Mouse (Mus musculus) adrenal gland, adult 2 months (tissue): Measurements from ENCODE around the gene Ccdc60. TPM values are rescaled to one million over a fixed set of nuclear protein-coding genes. Genes with fewer than 3 reads are reported as not detected.
"Not testable (repeated sequence)": the region's sequence is repeated elsewhere in the genome, so short reads cannot be mapped to it uniquely, and the experiment has no call there.

Experiments used
- DNase-seq: peaks from one replicate; pipeline ENCODE4 v3.0.0; 2021
- long read RNA-seq: library from polyadenylated mRNA; stranded (forward); transcript quantifications from one replicate; pipeline ENCODE4 v2.0.0, GENCODE M21; 2021
- polyA plus RNA-seq: library from polyadenylated mRNA; depleted of rRNA; stranded (reverse); fragments of >200 nt; gene quantifications from 2 replicates; pipeline ENCODE4 v1.2.3, GENCODE M21; 2012; rRNA removed
- total RNA-seq, 2 experiments: library from RNA; stranded (reverse); gene quantifications; 2 replicates each; pipeline ENCODE4 v1.2.3; 2021

The Ccdc60 gene
- total RNA-seq (not detected), polyA plus RNA-seq (not detected in 2 replicates)
- long read RNA-seq, result 0 reads

DNA sequence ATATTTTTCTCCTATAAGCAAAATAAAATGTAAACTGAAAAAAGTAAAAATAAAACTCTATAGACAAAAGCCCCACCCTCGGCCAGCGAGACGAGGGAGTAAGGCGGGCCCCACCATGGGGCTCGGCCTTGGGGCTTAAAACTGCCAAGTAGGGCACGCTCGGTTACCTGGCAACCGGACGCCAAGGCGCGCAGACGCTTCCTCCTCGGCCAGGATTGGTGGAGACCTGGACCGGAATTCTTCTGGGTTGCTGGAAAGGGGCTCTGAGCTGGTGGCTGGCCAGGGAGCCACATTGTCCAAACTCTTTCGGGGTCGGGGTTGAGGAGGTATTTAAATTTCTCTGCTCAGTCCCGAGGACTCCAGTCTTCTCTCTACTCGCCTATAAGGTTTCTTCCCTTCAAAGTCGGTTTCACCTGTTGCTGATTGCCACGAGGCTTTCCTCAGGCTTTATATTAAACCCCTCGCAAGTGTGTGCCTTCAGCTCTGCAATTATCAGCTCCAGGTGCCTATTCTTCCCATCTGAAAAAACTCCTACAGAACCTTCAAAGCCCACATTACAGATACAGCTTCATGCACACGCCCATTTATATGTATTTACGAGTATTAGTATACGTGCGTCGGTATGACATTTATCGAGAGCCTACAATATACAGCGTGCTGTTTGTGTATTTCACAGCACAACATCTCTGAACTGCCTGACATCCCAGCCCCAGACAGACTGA, at the start of gene Ccdc60:
TSS of gene Ccdc60 (minus strand) at position 137 of the 722 bp plus-strand sequence.
- peak; percentile 30 for DNase-seq

DNA sequence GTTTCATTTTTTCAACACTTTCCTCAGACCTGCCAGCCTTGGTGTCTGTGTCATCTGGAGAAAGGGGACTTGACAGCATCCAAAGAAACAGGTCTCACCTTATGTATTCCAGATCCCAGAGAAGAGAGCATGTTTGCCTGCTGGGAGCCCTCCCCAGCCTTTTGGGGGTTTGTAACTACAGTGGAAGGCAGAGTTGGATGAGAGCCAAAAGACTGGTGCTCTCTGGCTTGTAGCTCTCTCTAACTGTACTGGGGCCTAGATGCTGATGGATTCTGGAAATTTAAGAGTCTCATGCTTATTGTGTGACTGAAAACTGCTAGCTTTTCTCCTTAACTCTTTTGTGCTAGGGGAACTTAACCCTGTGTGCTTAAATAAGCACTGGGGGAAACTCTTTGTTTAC, 47.4 kb upstream of the Ccdc60 start:
- DNase-seq, result no peak

DNA sequence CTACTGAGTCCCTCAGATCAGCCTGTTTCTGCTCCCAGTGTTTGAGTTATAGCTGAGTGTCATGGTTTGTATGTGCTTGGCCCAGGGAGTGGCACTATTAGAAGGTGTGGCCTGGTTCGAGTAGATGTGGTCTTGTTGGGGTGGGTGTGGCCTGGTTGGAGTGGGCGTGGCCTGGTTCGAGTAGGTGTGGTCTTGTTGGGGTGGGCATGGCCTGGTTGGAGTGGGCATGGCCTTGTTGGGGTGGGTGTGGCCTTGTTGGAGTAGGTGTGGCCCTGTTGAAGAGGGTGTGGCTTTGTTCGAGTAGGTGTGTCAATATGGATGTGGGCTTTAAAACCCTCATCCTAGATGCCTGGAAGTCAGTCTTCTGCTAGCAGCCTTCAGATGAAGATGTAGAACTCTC, 40.1 kb upstream of the Ccdc60 start:
- DNase-seq, result no peak

DNA sequence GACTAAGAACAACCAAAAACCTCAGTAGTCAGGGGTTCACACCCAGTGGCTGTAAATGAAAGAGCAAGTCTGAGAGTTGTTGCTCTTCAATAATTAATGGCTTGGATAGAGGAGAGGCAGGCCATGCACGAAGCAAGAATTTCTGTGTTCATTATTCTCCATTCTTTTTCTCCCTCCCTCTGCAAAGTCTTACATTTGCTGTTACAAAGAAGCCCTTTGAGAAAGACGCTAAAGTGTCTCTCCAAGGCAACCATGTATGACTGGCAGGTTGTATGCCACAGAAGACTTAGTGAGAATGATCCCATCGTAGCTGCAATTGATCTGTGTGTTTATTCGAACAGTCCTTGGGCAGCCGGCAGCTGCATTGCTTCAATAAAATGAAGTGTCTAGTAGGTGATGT, 34.6 kb upstream of the Ccdc60 start:
- DNase-seq, result no peak

DNA sequence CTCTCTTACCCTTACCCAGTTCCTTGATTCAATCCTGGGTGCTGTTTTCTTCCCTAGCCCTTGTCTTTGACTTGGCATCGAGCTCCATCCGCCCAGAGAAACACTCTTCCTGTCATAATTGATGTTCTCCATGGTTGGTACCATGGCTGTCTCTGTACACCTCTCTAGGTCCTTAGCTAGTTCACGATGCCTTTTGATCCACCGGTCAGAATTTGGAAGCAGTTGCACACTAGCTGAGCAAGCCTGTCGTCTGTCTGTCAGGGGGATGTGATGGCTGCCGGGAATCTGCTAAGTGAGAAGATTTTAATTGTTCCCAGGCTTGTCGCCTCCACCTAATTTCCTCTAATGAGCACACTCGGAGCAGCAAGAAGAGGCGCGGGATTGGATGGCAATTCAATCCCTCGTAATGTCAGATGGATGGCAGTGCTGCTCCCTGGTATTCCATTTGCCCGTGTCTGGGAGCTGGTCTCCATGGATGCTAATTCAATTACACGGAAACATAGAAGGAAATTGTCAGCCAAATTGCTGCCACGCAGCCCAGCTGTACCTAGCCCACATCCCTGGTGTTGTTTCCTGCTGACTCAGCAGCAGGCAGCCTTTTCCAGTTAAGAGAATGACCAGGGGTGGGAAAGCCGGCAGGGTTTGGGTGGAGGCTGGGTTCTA, 33.7 kb upstream of the Ccdc60 start:
- DNase-seq, result peak; percentile 4

DNA sequence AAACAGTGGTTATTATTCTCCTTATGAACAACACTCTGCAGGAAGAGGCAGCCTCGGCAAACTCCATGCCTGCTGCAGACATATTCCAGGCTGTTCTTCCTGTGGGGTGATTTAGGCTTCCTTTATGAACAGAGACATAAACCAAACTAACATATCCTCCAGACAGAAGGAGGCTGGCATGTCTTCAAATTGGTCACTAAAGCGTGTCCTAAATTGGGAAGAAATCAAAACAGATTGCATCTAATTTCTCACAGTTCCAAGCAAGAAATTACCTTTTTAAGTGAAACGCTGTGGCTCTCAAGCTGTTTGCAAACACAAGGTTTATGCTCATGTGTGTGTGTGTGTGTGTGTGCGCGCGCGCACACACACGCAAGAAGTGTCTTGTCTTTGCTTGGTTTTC, 24.9 kb upstream of the Ccdc60 start:
- no peak for DNase-seq

DNA sequence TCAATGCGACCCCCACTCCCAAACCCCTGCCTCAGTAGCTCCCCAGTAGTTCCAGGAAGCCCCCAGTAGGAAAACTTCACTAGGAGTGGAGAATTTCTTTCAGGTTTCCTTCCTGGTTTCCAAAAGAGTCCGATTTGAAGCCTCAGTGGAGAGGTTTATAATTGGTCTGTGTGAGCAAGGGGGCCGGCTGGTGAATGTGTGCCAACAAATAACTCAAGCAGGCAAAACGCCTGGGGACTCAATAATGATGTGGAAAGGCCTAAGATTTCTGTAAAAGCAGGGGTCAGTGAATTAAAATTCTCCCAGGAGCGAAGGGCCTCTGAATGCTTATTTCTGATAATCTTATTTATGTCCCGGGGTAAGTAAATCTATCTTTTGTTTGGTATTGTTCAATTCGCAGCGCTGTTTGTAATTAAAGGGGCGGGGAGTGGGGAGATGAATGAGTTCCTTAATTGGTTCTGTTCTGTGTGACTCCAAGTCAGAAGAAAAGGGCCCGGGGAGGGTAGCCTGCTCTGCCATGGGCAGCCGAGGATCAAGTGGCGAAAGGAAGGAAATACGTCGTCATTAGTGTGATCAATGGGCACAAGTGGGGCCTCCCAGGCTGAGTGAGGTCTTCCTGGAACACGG, 23.4 kb upstream of the Ccdc60 start:
- DNase-seq, result no peak

DNA sequence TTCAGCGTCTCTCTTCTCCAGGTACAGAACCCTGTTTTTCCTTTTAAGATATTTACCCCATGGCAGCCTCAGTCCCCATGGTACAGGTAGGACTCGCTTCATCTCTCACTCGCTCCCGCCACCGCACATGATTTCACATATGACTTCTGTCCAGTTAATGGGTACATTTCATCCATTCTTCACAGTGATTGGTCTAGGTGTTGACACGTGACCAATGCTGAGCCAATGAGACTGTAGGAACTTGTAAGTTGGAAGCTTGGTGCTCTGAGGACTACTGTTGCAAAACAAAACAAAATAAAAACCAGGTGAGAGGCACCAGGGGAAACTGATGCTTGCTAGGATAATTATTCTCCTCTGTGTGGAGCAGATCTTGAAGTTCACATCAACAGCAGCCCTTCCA, 22.9 kb upstream of the Ccdc60 start:
- DNase-seq, result no peak

DNA sequence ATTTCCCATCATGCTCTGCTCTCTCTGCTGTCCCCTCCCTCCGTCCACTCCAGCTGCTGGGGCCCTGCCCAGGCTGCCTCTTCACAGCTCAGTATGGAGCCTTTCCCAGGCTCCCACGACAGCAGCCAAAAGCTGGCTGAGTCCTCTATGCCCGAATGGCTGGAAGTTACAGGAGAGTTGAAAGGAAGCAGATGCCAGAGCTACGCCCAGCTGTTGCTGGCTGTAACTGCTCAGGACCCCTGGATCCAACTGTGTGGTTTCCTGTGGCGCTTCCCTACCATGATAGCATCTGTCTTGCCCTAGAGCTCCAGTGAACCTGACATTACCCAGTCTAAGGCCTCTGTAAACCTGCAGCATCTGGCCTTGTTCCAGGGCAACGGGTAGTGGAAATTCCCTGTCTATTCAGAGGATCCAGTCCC, 20.6 kb upstream of the Ccdc60 start:
- DNase-seq, result peak; percentile 33

DNA sequence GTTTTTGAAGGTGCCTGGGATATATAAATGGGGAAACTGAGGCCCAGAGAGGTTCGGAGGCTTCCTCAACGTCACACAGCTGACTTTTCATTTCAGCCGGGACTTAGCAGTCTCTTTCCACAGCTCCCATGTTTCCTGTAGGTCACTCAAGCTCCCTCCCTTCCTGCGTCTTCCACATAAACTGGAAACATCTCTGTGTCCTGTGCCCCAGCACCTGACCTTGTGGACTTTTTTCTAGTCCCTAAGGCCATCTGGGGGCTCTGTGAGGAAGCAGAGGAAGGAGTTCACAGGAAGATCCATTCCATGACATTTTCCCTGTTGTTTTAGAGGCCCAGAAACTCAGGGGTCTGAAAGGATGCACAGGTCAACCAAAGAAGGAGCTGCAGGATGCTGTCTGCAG, 16.8 kb upstream of the Ccdc60 start:
- peak; percentile 12 for DNase-seq

DNA sequence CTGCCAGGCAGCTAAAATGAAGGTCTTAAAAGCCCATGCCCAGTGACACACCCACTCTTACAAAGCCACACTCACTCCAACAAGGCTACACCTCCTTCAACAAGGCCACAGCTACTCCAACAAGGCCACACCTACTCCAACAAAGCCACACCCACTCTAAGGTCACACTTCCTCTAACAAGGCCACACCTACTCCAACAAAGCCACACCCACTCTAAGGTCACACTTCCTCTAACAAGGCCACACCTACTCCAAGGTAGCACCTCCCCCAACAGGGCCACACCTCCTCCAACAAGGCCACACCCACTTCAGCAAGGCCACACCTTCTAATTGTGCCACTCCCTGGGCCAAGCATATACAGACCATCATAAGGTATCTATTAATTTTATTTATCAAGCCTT, 16.4 kb upstream of the Ccdc60 start:
- DNase-seq, result not testable (repeated sequence)

DNA sequence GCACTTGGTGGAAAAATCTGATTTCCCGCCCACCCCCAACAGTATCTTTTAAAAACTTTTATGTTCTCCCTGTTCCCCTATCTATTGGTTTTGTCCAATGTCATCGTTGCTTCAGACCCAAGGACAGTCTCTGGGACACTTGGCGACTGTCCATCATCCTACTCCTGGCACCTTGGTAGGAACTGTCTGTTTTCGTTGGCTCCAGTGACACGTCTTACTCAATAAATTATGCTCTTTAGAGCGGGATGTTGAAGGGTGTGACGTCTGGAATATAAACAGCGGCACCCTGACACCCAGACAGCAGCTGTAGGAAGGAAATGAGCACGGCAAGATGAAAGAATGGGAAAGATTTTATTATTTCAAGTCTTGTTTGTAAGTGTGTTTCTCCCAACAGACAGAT, 12.2 kb upstream of the Ccdc60 start:
- DNase-seq, result no peak

DNA sequence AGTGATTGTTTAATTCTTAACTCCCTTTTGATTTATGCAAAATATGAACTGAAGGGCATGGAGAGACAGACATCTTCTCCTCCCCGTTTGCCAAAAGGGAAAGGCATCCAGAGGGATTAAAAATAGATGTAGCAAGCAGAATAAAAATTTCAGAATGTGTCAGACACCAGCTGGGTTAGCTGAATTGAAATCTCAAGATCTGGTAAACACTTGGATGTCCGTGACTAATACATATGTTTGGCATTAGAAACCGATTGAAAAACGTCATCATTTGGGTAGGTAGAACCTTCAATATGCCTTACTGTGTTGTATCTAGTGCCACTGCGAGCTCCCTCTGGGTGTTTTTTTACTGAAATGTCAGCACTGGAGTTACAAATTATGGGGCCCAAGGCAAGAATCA, 4.7 kb upstream of the Ccdc60 start:
- no peak for DNase-seq

DNA sequence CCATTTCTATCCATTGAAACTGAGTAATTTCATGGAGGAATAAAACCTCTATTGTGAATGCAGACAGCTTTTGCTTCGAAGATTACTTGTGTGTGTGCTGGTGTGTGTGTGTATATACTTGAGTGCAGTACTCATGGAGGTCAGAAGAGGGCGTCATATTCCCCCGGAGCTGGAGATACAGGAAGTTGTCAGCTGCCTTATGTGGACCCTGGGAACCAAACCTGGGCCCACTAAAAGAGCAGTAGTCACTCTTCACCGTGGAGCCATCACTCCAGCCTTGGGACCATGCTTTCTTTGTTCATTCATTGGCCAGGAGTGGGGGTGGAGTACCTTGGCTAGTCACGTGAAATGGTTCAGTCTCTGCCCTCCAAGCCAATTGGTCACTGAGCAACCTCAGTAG, 1.8 kb upstream of the Ccdc60 start:
- DNase-seq, result no peak

DNA sequence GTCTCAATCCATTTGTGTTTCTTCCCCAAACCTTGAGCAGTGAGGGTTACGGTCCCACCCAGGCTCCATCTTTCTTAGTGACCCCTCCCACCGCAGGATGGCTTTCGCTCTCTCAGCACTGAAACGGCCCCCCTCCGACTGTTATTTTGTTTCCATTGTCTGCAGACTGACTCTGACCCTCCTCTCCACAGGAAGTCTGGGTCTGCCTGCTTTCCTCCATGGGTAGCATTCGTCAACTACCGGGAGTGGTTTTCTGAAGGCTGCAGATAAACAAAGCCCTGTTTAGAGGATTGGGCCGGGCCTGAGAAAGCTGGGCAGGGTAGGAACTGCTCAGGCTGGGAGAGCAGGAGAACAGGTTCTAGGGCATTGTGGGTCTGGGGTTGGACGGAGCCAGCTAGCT, 1.1 kb upstream of the Ccdc60 start:
- DNase-seq, result no peak

DNA sequence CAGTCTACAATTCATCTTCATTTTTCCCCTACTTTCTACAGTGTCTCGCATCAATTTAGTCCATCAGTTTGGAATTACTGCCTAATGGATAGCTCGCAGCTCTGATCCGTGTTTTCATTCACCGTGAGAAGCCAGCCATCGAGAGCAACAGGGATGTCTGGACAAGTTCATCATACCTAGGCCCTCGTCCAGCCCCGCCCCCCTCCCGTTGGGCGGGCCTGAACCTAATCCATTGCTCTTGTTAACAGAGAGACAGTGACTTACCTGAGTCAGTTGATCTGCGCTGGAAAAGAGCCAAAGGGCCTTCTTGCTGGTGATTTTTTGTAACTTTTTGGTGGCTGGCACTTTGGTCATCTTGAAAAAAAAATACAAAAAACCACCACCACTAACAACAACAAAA, 602 bp downstream of the Ccdc60 start:
- DNase-seq, result no peak

DNA sequence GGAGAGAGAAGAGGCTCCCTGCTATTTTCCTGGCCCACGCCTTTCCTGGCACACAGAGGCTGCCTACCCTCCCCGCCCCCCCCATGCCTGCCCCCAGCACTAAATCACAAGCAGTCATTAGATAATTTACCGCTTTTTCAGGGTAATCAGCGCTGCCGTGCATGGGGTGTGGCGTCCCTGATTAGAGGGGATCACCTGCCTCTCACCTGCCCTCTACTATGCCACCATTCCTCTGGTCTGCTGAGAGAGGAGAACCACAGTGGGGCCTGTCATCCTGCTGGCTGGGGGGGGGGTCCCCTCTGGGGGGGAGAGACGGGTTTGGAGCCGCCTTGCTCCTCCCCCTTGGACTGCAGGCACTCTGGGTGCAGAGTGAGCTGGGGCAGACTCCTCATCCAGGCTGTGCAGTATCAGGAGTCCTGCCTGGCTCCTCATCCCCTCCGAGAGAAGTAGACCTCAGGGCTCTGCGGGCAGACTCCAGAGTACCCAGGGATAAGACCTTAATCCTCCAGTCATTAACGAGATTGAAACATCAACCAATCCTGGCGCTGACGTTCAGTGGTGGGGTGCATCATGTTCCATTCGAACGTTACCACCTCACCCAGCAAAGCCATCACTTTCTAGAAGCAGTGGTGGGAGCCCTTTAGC, 3.1 kb downstream of the Ccdc60 start:
- DNase-seq, result no peak

DNA sequence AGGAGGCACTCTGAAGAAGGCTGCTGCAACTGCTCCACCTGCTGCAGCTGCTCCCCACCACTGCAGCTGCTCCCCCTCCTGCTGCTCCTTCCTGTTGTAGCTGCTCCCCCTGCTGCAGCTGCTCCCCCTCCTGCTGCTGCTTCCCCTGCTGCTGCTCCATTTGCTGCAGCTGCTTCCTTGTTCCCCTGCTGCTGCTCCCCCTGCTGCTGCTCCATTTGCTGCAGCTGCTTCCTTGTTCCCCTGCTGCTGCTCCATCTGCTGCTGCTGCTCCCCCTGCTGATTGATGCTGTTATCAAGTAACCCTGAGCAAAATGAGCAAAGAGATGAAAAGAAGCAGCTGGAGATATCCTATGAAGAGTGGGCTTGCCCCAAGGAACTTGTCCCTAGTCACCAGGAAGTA, 8.3 kb downstream of the Ccdc60 start:
- no peak for DNase-seq

DNA sequence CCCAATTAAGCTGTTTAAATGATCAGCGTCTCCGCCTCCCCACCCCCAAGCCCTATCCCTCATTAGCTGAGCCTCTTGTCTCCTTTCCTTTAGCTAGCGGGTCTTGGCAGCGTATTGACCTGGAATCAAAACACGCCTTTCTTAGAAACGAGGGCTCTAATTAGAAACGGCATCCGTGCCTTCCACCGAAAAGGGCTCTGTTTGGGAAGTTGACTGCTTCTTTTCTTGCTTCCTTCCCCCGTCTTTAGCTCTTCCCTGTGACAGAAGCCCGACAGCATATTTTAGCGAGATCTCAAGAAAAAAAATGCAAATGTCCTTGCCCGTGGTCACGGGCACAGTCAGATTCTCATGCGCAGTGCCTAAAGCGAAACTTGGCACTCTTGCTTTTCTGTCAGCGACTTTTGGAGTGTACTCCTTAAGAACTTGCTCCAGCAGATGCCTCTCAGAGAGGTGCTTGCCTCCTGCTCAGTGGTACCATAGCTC, 10.3 kb downstream of the Ccdc60 start:
- DNase-seq, result no peak

DNA sequence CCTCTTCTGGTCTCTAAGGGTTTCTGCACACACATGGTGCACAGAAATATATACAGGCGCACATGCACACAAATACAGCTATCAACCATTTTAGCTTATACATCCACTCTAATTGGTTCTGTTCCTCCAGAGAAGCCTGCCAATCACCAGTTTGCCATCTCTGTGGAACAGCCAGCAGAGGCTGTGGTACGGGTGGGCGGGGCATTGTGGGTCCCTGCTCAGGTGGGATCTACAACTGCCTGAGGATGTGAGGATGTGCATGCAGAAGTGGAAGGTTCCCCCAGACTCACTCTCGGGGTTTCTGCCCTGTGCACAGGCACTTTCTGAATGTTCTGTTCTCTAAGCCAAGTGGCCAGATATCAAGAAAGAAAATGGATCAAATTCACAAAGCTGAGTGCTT, 10.8 kb downstream of the Ccdc60 start:
- DNase-seq, result no peak

DNA sequence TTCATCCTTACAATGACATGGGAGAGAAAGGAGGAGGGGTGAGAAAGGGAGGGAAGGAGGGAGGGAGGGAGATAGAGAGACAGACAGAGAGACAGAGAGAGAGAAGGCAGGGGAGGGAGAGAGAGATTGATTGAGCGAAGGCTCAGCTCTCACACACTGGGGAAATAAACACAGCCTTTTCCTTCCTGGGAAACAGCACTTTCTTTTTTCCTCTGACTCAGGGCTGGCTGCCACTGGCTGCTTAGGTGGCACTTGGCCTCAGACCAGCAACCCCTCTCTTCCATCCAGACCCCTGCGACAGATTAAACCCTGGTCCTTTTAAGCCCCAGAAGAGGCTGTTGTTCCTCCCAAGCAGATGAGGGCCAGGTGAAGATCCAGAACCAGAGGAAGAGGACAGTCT, 14.0 kb downstream of the Ccdc60 start:
- no peak for DNase-seq

DNA sequence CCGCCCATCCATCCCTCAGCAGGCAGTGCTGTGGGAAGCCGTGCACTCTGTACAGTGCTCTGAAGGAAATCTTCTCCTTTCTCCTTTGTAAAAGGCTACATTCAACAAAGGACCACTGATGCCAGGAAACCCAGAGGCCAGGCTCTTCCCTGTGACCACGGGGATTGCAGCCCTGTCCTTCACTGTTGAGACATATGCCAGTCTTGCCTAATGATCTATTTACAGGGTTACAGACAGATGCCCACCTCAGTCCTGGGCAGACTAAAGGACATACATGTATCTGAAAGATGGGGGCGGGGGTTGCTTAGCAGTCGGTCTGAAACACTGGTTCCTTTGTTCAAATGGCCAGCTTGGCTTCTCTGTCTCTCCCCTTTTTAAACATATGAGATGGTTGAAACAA, 14.4 kb downstream of the Ccdc60 start:
- no peak for DNase-seq
